Mouse (Mus musculus): ENCODE data around the gene Ap3d1. TPM values are rescaled to one million over a fixed set of nuclear protein-coding genes. Genes with fewer than 3 reads are reported as not detected.

Ap3d1 gene
- polyA plus RNA-seq, 3 experiments from 2014 or later = 20.9 to 33.0 (median 29.8) TPM

DNA sequence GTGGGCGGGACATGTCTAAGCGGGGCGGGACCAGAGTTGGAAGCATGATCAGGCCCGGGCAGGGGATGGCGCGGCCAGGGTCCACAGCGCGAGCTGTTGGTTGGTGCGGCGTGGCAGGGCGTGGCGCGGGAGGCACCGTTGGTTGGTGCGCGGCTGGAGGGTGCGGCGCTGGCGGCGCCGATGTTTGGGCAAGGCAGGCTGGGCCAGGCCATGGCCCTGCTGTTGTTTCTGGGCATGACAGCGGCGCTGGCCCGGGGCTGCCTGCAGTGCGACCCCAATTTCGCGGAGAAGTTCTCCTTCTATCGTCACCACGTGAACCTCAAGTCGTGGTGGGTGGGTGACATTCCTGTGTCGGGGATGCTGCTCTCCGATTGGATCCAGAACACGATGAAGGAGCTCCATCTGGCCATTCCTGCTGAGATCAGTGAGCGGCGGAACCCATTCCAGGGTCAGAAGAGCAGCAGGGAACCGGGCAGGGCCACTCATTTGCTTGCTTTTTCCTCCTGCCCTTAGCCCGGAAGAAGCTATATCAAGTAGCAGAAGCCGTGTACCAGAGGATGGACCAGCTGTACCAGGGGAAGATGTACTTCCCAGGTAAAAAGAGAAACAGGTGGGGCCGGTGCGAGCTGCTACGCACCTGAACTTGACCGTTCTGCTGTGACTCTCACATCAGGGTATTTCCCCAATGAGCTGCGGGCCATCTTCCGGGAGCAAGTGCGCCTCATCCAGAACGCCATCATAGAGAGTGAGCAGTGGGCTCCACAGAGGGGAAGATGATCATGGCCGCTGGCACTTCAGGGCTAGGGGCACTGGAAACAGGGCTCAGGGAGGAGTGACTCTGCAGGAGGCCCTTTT is 39.3 kb downstream of the Ap3d1 start:
- peak; percentile 46 for ATAC-seq

DNA sequence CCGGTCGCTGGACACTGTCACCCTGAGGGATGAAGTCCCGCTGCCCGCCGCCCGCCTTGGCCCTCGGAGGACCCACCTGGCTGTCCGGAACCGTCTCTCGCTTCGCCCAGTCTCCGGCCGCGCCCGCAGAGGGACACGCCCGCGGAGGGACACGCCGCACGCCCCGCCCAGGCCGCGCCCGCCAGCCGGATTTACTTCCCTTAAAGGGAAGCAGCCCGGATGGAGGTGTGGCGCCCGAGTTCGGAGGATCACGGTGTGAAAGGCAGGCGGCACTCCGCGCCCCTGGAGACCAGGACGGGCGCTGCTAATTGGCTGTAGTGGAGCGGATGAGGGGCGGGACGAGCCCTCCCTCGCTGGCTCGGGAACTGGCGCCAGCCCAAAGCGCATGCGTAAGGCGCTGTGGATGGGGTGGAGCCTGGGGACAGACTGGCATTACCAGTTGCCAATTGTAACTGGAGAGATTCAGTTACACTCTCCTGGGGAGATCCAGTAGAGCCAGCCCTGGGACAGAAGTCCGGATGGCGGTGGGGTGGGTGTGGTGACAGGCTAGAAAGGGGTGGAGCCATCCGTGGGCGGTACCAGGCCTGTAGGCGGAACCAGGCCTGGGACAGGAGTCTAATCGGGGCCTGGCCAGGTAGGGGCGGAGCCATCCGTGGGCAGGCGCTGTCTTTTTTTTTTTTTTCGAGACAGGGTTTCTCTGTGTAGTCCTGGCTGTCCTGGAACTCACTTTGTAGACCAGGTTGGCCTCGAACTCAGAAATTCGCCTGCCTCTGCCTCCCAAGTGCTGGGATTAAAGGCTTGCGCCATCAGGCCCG is 40.1 kb downstream of the Ap3d1 start, which contains the start of the genes Mob3a and Izumo4:
TSS of gene Mob3a (minus strand) at position 257 of the 815 bp plus-strand sequence.
TSS of gene Izumo4 (plus strand) at position 464 of the 815 bp plus-strand sequence.
- peak; percentile 80 for ATAC-seq

DNA sequence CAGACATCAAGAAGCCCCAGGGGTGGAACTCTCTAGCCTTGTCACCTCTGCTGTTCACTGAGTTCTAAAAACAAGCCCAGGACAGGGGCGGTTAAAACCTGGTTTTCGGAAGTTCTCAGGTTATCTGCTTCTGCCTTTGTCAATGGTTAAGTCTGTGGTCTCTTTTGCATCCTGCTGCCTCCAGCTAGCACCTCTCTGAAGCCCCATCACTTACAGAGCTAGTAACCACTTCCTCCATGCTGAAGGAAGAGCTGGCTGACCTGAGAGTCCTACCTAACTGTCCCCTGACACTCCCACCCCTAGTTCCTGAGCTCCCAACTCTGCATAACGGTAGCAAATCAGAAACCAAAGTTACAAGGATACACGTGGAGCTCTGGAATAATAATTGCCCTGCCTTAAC is 41.3 kb downstream of the Ap3d1 start:
- ATAC-seq = peak; percentile 49

DNA sequence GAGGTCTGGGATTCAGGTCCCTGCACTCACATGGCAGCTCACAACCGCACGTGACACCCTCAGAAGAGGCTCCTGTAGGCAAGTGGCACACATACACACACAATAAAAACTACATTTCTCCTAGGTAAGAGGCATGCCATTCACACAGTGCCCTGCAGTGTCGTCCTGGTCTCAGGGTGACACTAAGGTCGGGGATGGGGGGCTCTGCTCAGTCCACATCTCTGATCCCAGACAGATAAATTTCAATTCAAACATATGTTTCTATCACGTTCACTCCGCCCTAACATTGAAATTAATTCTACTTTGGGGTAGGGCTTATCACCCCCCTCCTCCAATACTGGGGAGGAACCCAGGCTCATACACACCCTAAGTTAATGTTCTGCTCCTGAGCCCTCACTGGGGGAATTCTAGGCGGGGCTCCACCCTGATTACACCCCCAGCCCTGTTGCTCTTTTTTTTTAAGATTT is 42.0 kb downstream of the Ap3d1 start:
- ATAC-seq = no peak

DNA sequence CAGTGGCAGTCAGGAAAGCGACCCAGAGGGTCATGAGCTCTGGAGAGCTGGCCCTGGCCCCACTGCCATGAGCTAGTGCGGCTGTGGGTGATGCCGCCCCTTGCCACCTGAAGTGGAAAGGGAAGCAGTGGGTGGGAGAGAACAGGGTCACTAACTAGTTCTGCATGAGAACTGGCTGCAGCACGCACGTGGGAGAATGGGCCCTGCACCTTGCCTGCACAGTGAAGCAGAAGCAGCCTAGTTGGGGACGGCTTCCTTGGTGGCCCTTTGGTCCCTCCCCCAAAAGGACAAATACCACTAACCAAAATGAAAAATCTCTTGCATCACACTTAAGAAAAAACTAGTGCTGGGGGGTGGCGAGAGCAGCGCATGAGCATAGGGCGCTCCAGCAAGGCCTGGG is 43.5 kb downstream of the Ap3d1 start:
- ATAC-seq = no peak

DNA sequence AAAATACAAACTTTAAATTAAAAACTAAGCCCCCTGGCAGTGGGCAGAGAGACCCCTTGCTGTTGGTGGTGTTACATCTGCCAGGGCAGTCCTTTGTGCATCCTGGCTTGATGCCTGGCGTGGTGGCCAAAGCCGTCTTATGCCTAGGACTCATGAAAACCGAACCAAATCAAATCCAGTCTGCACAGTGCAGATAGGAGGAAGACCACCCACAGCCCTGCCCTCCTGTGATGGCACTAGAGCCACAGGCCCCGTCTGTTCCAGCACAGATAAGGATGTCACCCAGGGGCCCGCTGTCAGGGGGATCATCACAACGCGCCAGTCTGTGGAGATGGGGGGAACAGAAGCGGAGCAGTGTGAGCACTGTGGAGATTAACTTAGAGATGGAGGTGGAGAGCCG is 44.3 kb downstream of the Ap3d1 start:
- no peak for ATAC-seq

DNA sequence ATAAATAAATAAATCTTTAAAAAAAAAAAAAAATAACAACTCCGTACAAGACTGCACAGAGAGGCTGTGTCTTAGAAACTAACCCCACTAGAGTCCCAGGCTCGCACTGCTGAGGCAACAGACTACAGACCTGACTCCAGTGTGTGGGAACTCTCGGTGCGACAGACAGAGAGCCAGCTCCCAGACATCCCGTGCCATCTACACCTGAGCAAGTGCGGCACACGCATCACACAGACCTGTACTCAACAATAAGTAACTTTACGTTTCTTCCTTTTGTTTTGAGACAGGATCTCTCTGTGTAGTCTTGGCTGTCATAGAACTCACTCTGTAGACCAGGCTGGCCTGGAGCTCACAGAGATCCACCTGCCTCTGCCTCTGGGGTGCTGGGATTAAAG is 44.7 kb downstream of the Ap3d1 start:
- ATAC-seq = no peak

DNA sequence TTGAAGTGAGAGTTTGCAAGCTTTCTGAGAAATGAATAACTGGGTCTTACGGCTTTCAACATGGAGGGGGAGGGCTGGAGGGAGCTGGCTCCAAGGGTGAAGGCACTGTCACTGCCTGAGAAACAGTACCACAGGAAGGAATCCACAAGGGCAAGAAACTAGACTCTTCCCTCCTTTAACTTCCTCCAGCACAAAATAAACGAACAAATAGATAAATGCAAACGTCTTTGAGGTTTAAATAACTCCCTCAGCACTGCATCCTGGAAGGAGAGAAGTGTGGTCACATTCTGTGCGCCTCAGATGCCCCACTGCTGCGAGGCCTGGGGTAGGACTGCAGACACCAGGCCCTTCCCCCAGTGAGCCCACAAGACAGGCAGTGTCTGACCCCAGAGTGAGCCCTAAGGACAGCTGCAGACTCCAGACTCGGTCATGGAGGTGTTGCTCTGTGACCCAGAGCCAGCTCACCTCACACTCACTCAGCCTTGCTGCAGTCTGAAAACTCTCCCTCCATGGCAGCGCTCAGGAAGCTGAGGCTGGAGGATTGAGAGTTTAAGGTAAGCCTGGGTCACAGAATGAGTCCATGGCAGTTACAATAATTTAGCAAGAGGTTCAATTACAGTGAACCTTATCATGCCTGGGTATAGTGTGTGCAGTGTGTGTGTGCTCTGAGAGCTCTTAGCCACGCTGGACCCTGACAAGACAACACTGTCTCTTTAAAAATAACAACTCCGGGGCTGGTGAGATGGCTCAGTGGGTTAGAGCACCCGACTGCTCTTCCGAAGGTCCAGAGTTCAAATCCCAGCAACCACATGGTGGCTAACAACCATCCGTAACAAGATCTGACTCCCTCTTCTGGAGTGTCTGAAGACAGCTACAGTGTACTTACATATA is 45.3 kb downstream of the Ap3d1 start:
- no peak for ATAC-seq

DNA sequence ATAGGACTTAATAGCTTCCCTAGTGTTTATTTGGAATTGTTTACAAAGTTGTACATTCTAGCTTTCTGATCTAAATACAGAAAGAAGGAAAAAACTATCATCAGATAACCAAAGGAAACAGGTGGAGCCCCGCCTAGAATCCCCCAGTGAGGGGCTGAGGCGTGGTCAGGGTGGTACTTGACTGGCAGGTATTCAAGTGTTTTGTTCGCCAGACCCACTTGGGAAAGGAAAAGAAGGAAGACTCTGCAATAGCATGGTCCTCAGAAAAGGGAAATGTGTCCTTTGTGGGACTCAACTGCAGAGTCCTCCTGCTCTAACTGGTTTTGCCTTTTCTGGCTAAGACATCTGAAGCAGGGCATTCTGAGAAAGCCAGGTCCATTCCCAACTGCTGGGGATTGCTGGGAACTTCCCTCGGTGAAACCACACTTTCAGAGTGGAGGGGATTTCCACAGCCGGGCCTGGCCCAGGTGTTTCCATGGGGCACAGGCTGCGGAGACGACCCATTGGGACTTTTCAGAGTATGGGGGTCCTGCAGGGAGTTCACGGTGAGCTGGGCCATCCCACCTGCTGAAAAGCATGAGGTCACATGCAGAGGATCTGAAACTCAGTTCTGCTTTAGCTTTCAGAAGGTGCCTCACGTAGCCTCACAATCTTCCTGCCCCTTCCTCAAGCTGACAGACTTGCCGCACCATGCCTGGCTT is 46.1 kb downstream of the Ap3d1 start:
- peak; percentile 7 for ATAC-seq

DNA sequence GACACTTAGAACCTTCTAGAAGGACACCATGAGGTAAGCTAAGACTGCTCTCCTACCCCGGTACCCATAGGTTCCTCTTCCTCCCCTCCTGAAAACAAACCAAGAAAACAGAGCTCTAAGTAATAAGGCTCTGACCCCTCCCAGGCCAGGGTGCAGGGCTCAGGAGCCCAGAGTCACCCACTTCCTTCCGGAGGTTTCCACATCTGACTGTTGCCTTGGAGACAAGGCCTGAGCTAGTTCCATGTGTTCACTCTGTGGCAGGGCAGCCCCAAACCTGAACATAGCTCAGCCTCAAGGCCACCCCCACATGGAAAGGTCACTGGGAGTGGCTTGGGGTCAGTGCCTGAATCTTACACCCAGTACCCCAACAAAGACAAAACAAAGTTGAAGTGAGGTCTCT is 46.9 kb downstream of the Ap3d1 start:
- peak; percentile 83 for ATAC-seq

DNA sequence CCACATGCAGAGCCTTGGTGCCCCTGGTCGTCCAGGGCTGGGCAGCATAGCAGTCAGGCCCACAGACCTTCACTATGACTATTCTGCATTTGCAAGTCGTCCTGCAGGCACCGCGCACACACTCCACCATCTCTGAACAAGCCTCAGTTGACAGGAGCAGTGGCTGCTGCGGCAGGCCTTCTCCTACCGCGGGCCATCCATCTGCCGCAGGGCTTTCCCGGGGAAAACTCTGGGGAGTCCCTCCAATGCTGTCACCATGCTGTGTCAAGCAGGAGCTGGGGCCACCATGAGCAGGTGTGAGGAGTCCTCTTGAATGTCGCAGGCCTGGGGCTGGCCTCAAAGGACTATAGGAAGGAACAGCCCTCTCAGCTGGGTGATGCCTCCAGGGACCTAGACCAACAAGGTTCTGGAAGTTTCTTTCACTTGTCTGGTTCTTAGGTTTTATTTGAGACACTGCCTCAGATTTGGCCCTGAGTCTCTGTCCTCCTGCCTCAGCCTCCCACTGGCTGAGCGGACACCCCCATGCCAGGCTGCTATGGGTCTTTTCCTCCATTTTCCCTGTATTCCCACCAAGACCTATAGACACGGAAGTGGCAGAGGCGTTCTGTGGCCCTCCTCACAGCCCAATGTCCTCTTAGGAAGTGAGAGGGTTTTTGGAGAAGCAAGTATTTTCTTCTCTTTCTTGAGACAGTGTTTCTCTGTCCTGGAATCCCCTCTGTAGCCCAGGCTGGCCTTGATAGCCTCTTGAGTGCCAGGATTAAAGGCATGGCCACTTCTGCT is 47.7 kb downstream of the Ap3d1 start:
- ATAC-seq = no peak

DNA sequence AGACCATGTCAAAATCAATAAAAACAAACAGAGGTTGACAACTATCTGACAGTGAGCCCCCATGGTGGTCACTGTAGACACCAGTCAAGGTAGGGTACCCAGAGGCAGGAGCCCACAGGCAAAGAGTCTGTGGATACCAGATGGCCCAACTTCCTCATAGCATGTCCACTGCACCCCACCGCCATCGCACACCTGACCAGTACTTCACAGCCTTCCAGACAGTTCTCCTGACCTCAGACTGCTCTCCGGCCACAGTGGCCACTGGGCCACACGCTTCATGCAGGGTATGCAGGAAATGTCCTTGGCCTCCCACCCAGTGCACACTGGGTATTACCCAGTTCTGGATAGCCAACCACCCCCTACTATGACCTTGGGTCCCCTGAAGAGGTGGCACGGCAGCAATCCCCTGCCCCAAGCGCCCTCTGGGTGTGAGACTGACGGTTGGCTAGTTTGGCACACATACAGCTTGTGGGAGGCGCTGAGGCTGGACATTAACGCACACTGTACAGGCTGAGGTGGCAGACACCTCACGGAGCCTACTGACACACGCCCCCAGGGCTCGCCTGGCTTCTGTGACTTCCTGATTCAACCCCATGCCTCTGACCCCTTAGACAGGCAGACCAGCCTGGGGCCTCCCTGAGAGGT is 48.5 kb downstream of the Ap3d1 start:
- no peak for ATAC-seq

DNA sequence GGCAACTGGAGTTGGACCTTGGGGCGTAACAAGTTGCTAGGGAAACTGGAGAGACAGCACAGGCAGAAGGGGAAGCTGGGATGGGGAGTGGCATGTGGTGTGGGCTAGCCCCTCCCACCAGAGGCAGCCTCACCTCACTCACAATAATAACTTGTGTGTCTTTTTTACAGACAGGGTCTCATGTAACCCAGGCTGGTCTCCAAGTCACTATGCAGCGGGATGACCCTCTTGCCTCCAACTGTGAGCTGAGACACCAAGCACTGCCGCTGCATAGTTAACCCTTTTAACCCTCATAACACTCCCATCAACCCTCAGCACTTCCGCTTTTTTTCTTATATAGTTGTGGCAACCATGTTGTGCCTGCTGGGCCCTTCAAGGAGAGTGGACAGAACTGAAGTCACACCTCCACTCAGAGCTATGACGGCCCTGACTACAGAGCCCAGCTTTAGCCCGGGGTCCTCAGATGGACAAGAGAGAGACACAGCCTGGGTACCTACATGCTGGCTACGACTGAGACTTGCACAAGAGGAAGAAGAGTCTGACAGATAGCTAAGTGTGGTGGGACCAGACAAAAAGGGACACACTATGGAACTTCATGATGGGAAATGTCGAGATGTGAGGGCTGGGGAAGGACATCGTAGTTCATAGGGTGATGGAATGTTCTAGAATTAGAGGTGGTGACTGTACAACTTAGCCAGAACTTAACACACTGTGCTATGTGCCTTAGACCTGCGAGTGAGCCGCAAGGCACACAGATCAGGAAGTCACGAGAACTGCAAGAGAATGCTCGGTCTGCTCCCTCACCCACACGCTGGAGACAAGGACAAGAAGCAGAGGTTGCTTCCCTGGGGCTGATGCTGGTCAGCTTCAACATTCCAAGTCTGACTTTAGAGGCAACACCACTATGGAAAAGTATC is 49.6 kb downstream of the Ap3d1 start:
- no peak for ATAC-seq

DNA sequence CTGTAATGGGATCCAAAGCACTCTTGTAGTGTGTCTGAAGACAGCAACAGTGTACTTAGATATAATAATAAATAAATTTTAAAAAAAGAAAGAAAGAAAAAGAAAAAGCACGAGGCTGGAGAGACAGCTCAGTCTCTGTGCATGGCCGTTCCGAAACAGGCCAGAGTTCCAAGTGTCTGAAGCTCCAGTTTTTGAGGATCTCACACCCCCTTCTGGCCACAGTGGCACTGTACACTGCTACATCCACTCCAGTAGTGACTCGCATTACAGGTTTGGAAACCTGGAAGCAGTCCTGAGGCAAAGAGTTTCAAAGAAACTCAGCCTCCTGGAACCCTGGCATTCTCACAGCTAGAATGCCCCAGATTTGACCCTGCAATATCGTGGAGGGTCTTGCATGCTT is 54.2 kb downstream of the Ap3d1 start:
- ATAC-seq = peak; percentile 49

DNA sequence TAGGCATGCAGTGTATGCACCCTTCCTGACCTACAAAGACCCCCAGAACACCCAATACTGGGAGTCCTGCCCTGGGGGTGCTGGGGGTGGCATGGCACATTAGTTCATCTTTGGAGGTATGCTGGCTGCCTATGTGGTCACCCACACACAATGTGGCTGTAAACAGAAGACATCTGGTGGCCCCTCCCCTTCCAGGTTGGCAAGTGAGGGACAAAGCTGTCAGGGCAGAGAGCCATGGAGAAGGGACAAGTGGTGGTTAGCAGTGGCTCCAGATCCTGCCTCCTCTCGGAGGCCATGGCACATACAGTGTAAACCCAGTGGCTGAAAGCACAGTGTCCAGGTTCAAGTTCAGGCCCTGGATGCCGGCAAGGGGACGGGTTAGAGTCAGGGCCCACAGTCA is 55.4 kb downstream of the Ap3d1 start:
- no peak for ATAC-seq

DNA sequence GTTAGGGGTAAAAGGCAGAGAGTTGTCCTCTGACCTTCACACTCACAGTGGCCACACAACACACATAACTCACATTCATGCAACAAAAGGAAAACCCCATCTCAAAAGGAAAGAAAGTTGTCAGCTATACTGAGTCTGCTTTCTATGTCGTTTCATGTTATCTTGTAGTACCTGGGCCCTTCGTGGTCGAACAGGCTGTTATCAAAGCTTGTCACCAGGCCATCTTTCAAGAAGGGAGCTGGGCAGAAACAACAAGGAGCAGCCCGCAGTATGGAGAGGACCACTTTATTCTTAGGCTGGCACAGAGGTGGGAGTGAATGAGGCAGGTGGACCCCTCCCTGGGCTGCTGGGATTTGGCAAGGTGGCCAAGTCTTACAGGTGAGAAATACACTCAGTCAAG is 57.1 kb downstream of the Ap3d1 start:
- ATAC-seq = no peak

DNA sequence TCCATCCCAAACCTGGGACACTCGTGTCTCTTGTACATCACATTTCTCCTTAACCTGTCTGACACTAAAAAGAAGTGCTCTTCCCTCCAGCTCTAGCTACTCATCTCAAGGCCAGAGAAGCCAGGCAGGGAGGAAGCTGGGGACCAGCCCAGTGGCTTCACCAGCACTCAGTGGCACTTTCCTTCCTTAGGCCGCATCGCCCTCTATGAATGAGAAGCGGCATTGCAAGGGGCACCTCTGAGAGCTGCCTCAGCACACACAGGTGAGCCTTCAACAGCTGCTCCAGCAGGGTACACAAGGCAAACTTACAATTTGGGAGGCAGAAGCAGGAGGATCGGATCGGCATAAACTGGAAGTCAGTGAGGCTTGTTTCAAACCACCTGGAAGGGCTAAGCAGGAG is 57.9 kb downstream of the Ap3d1 start:
- ATAC-seq = peak; percentile 53

DNA sequence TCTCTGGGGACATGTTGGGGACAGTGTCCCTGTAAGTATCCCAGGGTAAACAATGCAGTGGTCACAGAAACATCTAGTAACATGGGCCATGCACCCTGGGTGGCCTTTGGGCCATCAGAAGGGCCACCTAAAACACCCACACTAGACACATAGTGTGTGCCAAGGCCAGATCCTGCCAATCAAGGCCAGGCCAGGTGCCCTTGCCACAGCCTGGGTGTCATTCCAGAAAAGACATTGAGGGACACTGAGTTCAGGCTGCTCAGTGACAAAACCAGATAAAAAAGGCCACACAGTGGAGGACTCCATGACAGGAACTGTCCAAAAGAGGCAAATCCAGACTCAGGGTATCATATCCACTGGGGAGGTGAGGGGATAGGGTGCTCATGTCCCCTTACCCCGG is 58.4 kb downstream of the Ap3d1 start:
- no peak for ATAC-seq

DNA sequence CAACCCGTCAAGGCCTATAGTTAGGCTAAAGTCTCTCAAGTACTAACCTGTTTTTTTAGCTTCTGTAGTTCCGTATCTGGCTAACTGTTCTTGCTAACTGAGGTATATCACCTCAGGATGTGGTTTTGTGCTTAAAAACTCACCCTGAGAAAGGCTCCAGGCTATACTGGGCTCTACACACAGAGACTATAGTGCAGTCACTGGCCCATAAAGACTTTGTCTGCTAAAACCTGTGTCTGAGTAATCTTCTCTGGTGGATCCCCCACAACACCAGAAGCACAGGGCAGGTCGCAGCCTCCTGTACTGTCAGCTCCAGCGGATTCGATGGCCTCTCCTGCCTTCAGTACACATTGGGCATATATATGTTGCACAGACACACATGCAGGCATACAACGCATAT is 60.1 kb downstream of the Ap3d1 start:
- peak; percentile 42 for ATAC-seq

Data from inflammation-experienced regulatory T-cells, adult 6 months (primary cell).